20 mouse cellular contexts compared by ENCODE assay signal in the genomic region with DNA sequence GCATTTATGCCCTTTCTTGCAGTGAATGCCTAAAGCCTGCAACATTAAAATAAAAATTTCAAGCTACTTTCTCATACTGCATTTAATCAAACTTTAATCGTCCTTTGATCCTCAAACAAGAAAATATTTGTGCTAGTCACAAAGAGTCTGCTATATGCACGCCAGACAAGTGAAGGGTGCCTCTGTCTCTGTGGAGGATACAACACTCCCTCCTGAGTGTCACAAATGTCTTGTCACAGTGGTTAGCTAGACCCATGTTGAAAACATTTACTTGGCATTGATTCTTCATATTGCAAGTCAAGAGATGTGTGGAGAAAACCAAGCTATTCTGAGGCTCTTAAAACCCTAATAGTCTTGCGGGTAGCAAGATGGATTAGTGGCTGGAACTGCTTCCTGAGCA.
DNase-seq lines count a peak whose midpoint lies in the region; ATAC-seq lines count a peak whose summit lies in the region.
"Had no signal": no experiment of that assay in that cellular context is flagged by ENCODE, and none has a peak within 500 bp of the region (broad histone marks: within the 10 kb centered on the region; RNA-seq: fewer than 3 reads in every experiment).

No protein-coding gene starts in this region.

- peaks cover 13% of the 10 kb centered on the region for H3K27me3 ChIP-seq in forebrain, embryonic 12.5 days
- H3K27me3 ChIP-seq in forebrain, embryonic 11.5 days (ENCODE audit: control insufficient read depth, insufficient read depth, low read length) = no peaks in the 10 kb centered on the region
- no peaks in the 10 kb centered on the region for H3K27me3 ChIP-seq in neural tube, embryonic 15.5 days (replicated peaks)
- H3K27me3 ChIP-seq in hindbrain, embryonic 14.5 days (ENCODE audit: control insufficient read depth, insufficient read depth, low read length) = no peaks in the 10 kb centered on the region
- no peaks in the 10 kb centered on the region; the same call in 1 of the 2 replicates for H3K27me3 ChIP-seq in midbrain, embryonic 16.5 days (ENCODE audit: control insufficient read depth, insufficient read depth, low read depth, low read length)

- no peak overlapping the region for H3K4me2 ChIP-seq in forebrain, embryonic 12.5 days
- no peak overlapping the region for H3K4me2 ChIP-seq in forebrain, embryonic 11.5 days (ENCODE audit: low read depth, low read length, severe bottlenecking)
- no peak overlapping the region for H3K4me2 ChIP-seq in neural tube, embryonic 15.5 days
- no peak overlapping the region for H3K4me2 ChIP-seq in hindbrain, embryonic 14.5 days (replicated peaks)
- H3K4me2 ChIP-seq in midbrain, embryonic 16.5 days (ENCODE audit: low read length) = no peak overlapping the region

- H3K36me3 ChIP-seq in forebrain, embryonic 12.5 days (replicated peaks) = no peaks in the 10 kb centered on the region
- H3K36me3 ChIP-seq in forebrain, embryonic 11.5 days (ENCODE audit: control insufficient read depth, insufficient read depth, low read length) = no peaks in the 10 kb centered on the region
- H3K36me3 ChIP-seq in neural tube, embryonic 15.5 days = peaks cover 5% of the 10 kb centered on the region; the same call in 1 of the 2 replicates
- H3K36me3 ChIP-seq in hindbrain, embryonic 14.5 days (replicated peaks; ENCODE audit: control insufficient read depth, insufficient read depth) = no peaks in the 10 kb centered on the region; the same call in 1 of the 2 replicates
- H3K36me3 ChIP-seq in midbrain, embryonic 16.5 days (ENCODE audit: control insufficient read depth, insufficient read depth, low read length) = peaks cover 2% of the 10 kb centered on the region; the same call in 1 of the 2 replicates

- WGBS in forebrain, embryonic 12.5 days = 42% methylated on average over 3 of the region's 3 CpGs
- 60% methylated on average over 3 of the region's 3 CpGs for WGBS in forebrain, embryonic 11.5 days
- WGBS in neural tube, embryonic 15.5 days = 31% methylated on average over 3 of the region's 3 CpGs
- WGBS in hindbrain, embryonic 14.5 days = 21% methylated on average over 3 of the region's 3 CpGs
- WGBS in midbrain, embryonic 16.5 days = 20% methylated on average over 3 of the region's 3 CpGs

- H3K4me3 ChIP-seq in forebrain, embryonic 12.5 days (replicated peaks) = no peak overlapping the region
- H3K4me3 ChIP-seq in forebrain, embryonic 11.5 days (ENCODE audit: low read depth, low read length) = no peak overlapping the region
- H3K4me3 ChIP-seq in neural tube, embryonic 15.5 days (replicated peaks) = no peak overlapping the region
- H3K4me3 ChIP-seq in hindbrain, embryonic 14.5 days (replicated peaks; ENCODE audit: low read length) = no peak overlapping the region
- no peak overlapping the region for H3K4me3 ChIP-seq in midbrain, embryonic 16.5 days (ENCODE audit: low read depth, low read length)
- H3K4me3 ChIP-seq: heart, adult 2 months; limb, embryonic 10.5 days had no signal

- no peak for ATAC-seq in forebrain, embryonic 12.5 days (ENCODE audit: low FRiP score)
- no peak for ATAC-seq in forebrain, embryonic 11.5 days (replicated peaks; ENCODE audit: low FRiP score)
- no peak for ATAC-seq in neural tube, embryonic 15.5 days (ENCODE audit: low FRiP score)
- no peak for ATAC-seq in hindbrain, embryonic 14.5 days (ENCODE audit: low FRiP score)
- ATAC-seq in midbrain, embryonic 16.5 days = no peak

- no peaks in the 10 kb centered on the region for H3K9me3 ChIP-seq in forebrain, embryonic 12.5 days
- peaks cover 3% of the 10 kb centered on the region; the same call in 1 of the 2 replicates for H3K9me3 ChIP-seq in forebrain, embryonic 11.5 days (ENCODE audit: control insufficient read depth, low read length)
- no peaks in the 10 kb centered on the region for H3K9me3 ChIP-seq in neural tube, embryonic 15.5 days (replicated peaks)
- no peaks in the 10 kb centered on the region for H3K9me3 ChIP-seq in hindbrain, embryonic 14.5 days (ENCODE audit: control insufficient read depth, low read length)
- H3K9me3 ChIP-seq in midbrain, embryonic 16.5 days (replicated peaks; ENCODE audit: control insufficient read depth, low read length, poor library complexity, severe bottlenecking) = no peaks in the 10 kb centered on the region
- H3K9me3 ChIP-seq: G1E; limb, embryonic 10.5 days had no signal

- H3K27ac ChIP-seq in forebrain, embryonic 12.5 days = 0 out of 2 replicates have a peak overlapping the region, but pooled peaks have one; percentile 47
- no peak overlapping the region; the same call in 1 of the 2 replicates for H3K27ac ChIP-seq in forebrain, embryonic 11.5 days (ENCODE audit: low read depth, low read length)
- H3K27ac ChIP-seq in neural tube, embryonic 15.5 days (replicated peaks) = no peak overlapping the region
- H3K27ac ChIP-seq in hindbrain, embryonic 14.5 days = 0 out of 2 replicates have a peak overlapping the region, but pooled peaks have one; percentile 21
- H3K27ac ChIP-seq in midbrain, embryonic 16.5 days (ENCODE audit: low read length) = peak overlapping the region; percentile 33; the same call in 1 of the 2 replicates
- H3K27ac ChIP-seq: heart, adult 2 months; limb, embryonic 10.5 days had no signal

- DNase-seq in forebrain, embryonic 11.5 days (ENCODE audit: low spot score) = no peak
- peak; percentile 9 for DNase-seq in neural tube, embryonic 10.5 days (ENCODE audit: extremely low spot score, low spot score)
- no peak for DNase-seq in hindbrain, embryonic 14.5 days (ENCODE audit: low spot score)
- DNase-seq in ovary, postnatal 14 days (ENCODE audit: low spot score) = no peak
- DNase-seq in thymus, postnatal 10 days (ENCODE audit: low spot score in 2 of 2) = no peak
- DNase-seq: adrenal gland, postnatal 36 days; cerebellum, adult 18-20 months; cerebellum, postnatal 36 days; gastrocnemius, postnatal 10 days; heart, adult 2 months; heart, postnatal 4 days; kidney, adult 11 months; kidney, postnatal 10 days; lung, adult 18-20 months; thymus, postnatal 25 days had no signal

- H3K9ac ChIP-seq in forebrain, embryonic 12.5 days = no peak overlapping the region
- H3K9ac ChIP-seq in forebrain, embryonic 11.5 days (ENCODE audit: low read length) = no peak overlapping the region
- H3K9ac ChIP-seq in neural tube, embryonic 15.5 days (replicated peaks) = no peak overlapping the region
- H3K9ac ChIP-seq in hindbrain, embryonic 14.5 days = no peak overlapping the region
- no peak overlapping the region for H3K9ac ChIP-seq in midbrain, embryonic 16.5 days (ENCODE audit: low read depth, low read length)

- H3K4me1 ChIP-seq in forebrain, embryonic 12.5 days = peaks cover 29% of the 10 kb centered on the region
- no peaks in the 10 kb centered on the region; the same call in 1 of the 2 replicates for H3K4me1 ChIP-seq in forebrain, embryonic 11.5 days (replicated peaks; ENCODE audit: control insufficient read depth, insufficient read depth, low read length)
- peaks cover 12% of the 10 kb centered on the region; the same call in 1 of the 2 replicates for H3K4me1 ChIP-seq in neural tube, embryonic 15.5 days
- H3K4me1 ChIP-seq in hindbrain, embryonic 14.5 days (replicated peaks; ENCODE audit: control insufficient read depth, insufficient read depth, low read length) = peaks cover 5% of the 10 kb centered on the region; the same call in 1 of the 2 replicates
- H3K4me1 ChIP-seq in midbrain, embryonic 16.5 days (ENCODE audit: control insufficient read depth, insufficient read depth, low read length) = peaks cover 6% of the 10 kb centered on the region; the same call in 1 of the 2 replicates
- H3K4me1 ChIP-seq: limb, embryonic 10.5 days had no signal

Comparison
In these comparisons a context has a peak if more than half of its experiments do, and no peak if none do; other contexts are left out.
1. H3K27ac ChIP-seq: peak in forebrain, embryonic 12.5 days (single experiment), hindbrain, embryonic 14.5 days (single experiment) and midbrain, embryonic 16.5 days (single experiment); none in forebrain, embryonic 11.5 days (single experiment) and neural tube, embryonic 15.5 days (single experiment).